Mouse (Mus musculus) left cerebral cortex, postnatal 4 days (tissue): ENCODE results near the gene Rbm20. TPM values are rescaled to one million over a fixed set of nuclear protein-coding genes. Genes with fewer than 3 reads are reported as not detected.
A peak's percentile ranks its signal among the peaks of the same experiment; 100 is the strongest.
"Not testable (repeated sequence)": the region's sequence is repeated elsewhere in the genome, so short reads cannot be mapped to it uniquely, and the experiment has no call there.

ENCODE experiments used
- DNase-seq: peaks from one replicate; pipeline ENCODE4 v3.0.0-alpha.2; 2022
- intact Hi-C: fragments of 180-260 bp; cut with DNase I; formaldehyde crosslinking; loops from one replicate; pipeline ENCODE4 v1.15.1; 2025
- total RNA-seq, 2 experiments: library from RNA; stranded (reverse); gene quantifications; 2 replicates each; pipeline ENCODE4 v1.2.3; 2021

Gene Rbm20
- total RNA-seq, result 1 to 10 TPM; 1.0 to 2.6 TPM

- intact Hi-C loops, result no loop called here
- DNase-seq, result peak; percentile 42
These were observed at the start of gene Rbm20 for GRCm38 (mm10) chr19:53676718-53677634. Gene Rbm20 (plus strand): TSS chr19:53677306.

- no peak for DNase-seq
- intact Hi-C loops, result loop anchor here (10.0 kb wide), 1 partner anchor 243 kb away; the partner anchor contains the start of gene Smndc1
These were observed 39.1 kb upstream of the Rbm20 start for GRCm38 (mm10) chr19:53638041-53638440.

DNA sequence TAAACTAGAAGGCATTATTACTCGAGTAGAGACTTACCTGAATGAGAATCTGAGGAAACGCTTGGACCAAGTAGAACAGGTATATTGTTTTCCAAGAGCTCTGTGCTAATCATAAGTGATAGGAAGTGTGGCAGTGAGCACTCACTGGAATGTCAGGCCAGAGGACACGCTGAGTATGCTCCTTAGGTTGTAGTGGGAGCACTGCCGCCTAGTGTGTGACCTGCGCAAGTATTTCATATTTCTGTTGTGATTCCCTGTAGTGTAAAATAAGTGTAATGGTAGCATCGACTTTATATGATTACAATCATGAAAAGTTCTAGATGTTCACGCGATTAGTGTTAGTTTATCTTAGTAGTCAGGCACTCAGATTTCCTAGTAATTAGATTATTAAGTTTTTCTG lies 38.4 kb upstream of the Rbm20 start:
- intact Hi-C loops, result loop anchor here (10.0 kb wide), 1 partner anchor 244 kb away; the partner anchor contains the start of gene Smndc1
- no peak for DNase-seq

DNA sequence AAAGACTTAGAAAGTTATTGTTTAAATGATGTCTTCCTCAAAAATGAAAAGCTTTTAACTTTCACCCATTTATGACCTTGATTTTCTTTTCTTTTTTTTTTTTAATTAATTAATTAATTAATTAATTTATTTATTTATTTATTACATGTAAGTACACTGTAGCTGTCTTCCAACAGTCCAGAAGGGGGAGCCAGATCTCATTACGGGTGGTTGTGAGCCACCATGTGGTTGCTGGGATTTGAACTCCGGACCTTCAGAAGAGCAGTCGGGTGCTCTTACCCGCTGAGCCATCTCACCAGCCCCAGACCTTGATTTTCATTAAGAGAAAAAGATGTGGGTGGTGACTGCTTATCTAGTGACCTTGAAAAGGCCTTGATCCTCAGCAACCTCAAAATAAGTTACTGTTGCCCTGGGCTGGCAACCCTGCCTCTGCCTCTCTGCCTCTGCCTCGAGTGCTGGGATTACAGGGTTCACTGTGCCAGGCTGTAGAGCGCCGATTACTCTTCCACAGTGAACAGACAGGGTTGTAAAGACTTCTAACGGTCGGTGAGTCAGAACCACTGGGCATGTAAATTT lies 33.0 kb upstream of the Rbm20 start:
- no peak for DNase-seq
- intact Hi-C loops, result loop anchor here (10.0 kb wide), 1 partner anchor 1431 kb away; no protein-coding TSS in a partner anchor

- intact Hi-C loops, result loop anchor here (10.0 kb wide), 1 partner anchor 1428 kb away; no protein-coding TSS in a partner anchor
- DNase-seq, result no peak
These were observed 29.8 kb upstream of the Rbm20 start for GRCm38 (mm10) chr19:53647301-53647700.

- intact Hi-C loops, result loop anchor here (2.0 to 10.0 kb wide), 2 partner anchors 115 to 1427 kb away; no protein-coding TSS in a partner anchor
- DNase-seq, result no peak
These were observed 29.1 kb upstream of the Rbm20 start for GRCm38 (mm10) chr19:53648056-53648455.

DNA sequence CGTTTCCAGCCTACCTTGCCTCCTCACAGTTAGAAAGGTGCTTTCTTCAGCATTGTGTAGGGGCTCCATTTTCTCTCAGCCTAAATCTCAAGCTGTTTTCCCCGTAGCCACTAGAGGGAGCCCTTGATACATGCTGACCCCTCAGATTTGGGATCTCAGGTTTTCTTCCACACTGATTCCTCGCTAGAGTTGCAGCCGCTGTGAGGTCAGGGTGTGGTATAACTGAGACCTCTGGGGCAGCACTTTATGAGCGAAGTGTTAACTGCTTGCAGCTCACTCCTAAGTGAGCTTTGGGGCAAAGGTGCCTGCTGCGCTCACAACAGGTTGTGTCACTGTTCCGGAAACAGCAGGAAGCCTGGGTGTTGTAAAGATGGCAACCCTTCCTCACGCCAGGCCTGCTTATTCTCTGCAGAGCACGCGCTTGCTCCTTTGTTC lies 28.3 kb upstream of the Rbm20 start:
- DNase-seq, result peak; percentile 70
- intact Hi-C loops, result loop anchor here (2.0 to 10.0 kb wide), 2 partner anchors 114 to 1426 kb away; no protein-coding TSS in a partner anchor

DNA sequence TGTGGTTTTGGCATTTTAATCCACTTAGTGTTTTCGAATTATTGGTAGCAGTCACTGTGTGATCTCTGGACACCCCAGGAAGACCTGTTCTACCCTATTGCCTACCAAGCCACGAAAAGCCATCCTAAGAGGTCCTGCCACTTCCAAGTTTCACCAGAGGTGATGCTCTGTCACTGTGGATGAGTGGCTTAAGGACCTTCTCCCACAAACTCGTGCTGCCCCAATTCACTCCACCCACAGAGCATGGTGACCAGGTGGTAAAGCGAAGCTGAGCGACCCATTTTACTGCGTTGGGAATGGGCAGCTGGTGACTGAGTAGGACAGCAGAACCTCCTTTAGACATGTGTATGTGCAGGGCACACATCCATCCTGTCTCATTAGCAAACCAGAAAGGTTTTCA lies 27.7 kb upstream of the Rbm20 start:
- intact Hi-C loops, result loop anchor here (2.0 to 10.0 kb wide), 2 partner anchors 113 to 1425 kb away; no protein-coding TSS in a partner anchor
- no peak for DNase-seq

- intact Hi-C loops, result loop anchor here (2.0 to 10.0 kb wide), 2 partner anchors 113 to 1425 kb away; no protein-coding TSS in a partner anchor
- DNase-seq, result no peak
These were observed 27.3 kb upstream of the Rbm20 start for GRCm38 (mm10) chr19:53649802-53650201.

DNA sequence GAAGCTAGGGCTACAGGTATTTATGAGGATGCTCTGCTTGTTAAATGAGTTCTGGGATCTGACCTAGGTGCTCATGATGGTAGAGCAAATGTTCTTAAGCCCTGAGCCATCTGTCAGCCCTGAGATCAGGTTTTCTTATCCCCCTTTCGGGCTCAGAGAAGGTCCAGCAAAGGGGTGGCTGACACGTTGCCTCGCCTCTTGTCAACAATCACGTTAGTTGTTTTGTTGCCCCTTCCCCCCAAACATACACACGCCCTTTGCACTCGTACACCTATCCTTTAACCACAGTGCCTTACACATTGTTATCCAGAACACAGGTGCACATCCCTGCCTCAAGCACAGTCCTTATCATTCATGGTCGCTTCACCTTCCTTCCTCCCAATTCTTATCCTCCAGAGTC lies 26.2 kb upstream of the Rbm20 start:
- intact Hi-C loops, result no loop called here
- DNase-seq, result no peak

GRCm38 (mm10) chr19:53652267-53652666 lies 24.8 kb upstream of the Rbm20 start:
- intact Hi-C loops, result no loop called here
- no peak for DNase-seq

GRCm38 (mm10) chr19:53653624-53654467 lies 23.3 kb upstream of the Rbm20 start:
- DNase-seq, result peak; percentile 39
- intact Hi-C loops, result no loop called here

DNA sequence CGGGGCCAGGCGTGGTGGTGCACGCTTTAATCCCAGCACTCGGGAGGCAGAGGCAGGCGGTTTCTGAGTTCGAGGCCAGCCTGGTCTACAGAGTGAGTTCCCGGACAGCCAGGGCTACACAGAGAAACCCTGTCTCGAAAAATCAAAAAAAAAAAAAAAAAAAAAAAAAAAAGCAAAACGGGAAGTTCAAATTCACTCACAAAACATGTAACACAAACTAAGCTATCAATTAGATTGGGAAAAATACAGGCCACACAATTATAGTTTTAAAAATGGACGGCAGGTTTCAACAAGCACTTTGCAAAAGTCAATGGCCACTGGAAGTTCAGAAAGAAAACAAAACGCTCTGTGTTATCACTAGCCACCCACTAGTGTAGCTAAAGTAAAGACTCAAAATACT lies 20.7 kb upstream of the Rbm20 start:
- DNase-seq, intact Hi-C loops: not testable (repeated sequence)

DNA sequence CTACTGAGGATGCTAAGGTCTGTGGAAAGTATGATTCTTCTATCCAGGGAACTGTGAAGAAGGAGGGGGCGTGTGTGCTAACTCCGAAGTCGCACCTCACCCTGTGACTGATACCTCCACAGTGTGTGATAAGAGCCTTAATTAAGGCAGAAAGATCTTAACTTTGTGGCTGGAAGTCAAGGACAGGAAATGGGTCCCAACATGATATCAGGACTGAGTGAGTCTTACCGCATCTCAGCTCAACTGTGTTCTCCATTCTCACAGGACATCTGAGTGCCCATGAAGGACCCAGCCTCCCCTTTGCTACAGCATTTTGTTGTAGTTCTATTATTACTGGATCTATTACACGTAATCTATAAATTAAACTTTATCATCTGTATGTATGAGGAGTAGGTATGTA lies 19.7 kb upstream of the Rbm20 start:
- intact Hi-C loops, result no loop called here
- no peak for DNase-seq

DNA sequence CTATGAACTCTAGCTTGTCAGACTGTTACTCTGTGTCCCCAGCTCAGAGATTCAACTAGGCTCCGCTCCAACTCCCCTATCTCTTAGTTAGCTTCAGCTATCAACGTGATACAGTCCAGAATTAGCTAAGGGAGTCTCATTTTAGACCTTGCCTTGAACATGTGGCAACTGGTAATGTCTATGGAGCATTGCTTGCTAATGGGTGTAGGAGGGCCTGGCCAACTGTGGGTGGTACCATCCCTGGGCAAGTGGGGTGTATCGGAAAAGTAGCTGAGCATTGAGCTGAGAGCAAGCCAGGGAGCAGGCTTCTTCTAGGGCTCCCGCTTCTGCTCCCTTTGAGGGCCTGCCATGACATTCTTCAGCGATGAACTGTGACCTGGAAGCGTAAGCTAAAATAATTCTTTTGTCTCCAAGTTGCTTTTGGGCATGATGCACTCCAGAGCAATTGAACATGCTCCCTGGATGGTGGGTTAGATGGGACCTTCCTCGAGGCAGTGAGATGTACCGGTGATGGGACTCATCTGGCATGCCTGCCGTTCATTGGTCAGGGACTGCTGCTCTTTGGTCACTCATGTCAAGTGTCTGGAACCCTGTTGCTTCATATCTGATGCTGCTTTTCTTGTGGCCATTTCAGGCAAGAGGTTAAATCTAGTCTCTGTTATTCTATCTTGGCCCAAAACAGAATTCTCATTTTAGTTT lies 16.2 kb upstream of the Rbm20 start:
- DNase-seq, result no peak
- intact Hi-C loops, result no loop called here

DNA sequence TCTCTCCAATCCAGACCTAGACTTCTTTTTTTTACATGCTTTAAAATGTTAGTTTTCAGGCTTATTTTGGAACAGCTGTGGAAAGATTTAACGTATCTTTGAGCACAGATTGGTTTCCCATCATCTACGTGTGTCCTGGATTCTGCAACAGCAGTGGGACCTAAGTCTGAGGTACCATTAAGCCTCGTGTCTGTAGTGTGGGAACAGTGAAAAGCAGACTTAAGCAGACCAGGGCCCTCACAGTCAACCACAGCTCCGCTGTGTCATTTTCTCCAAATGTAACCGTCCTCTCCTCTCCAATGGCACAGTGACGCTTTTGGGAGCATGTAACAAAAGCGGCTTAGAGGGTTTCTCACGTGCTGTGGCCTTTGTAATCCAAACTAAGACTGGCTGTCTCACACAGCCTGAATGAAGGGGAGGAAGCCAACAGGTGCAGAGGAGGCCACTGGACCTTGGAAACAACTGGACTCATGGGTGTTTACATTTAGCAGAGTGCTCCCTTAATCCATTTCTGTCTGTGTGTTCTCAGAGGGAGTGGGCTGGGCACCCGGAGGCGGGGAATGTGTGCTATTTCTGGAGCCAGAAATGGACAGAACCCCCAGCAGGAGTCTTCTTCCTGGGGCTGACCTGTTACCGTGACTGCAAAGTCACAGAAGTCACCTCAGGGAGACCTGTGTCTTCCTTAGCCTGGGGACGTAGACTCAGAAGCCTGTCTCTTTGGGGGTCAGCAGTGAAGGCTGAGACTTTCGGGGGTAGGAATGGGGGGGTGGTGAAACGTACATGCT lies 15.0 kb upstream of the Rbm20 start:
- intact Hi-C loops, result no loop called here
- DNase-seq, result no peak

DNA sequence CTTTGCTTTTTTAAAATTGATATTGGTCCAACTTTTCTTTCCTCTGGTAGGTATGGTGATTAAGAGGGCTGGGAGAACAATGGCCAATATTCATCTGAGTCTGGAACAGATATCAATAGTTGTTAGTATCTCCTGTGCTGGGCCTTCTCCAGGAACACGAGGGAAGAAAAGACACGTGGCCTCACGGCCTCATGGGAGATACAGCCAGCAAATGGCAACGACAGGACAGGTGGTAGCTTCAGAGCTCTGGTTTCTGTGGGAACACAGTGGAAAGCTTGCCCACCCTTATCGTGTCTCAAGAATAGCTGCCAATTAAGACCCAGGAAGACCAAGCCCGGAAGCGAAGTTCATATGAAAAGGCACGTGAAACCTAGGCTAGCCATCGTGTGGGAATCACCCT lies 12.3 kb upstream of the Rbm20 start:
- no peak for DNase-seq
- intact Hi-C loops, result no loop called here

- DNase-seq, result no peak
- intact Hi-C loops, result no loop called here
These were observed 11.7 kb upstream of the Rbm20 start for GRCm38 (mm10) chr19:53665391-53665790.

- no peak for DNase-seq
- intact Hi-C loops, result no loop called here
These were observed 10.4 kb upstream of the Rbm20 start for GRCm38 (mm10) chr19:53666708-53667107.
